Mouse (Mus musculus): ENCODE results near the gene Tomm34.
A peak's percentile ranks its signal among the peaks of the same experiment; 100 is the strongest.

GRCm38 (mm10) chr2:164032973-164033372 lies 38.0 kb downstream of the Tomm34 start:
- TF ChIP-seq CTCF (conservative IDR thresholded peaks at IDR 0.05; ENCODE audit: low read length): peak; percentile 57
- no peak for TF ChIP-seq NANOG (IDR thresholded peaks at IDR 0.05; ENCODE audit: borderline replicate concordance, low read length)
- no peak for TF ChIP-seq POU5F1 (IDR thresholded peaks at IDR 0.05; ENCODE audit: borderline replicate concordance, low read length)

Data from E14TG2a.4 (cell line).